Mouse (Mus musculus): ENCODE data around the gene Hccs. TPM values are rescaled to one million over a fixed set of nuclear protein-coding genes. Genes with fewer than 3 reads are reported as not detected.

Gene Hccs
- 38.6 and 40.6 TPM in 2 replicates for polyA plus RNA-seq (2015; fragmentation: Nextera tagmentation; extraction: Ambion mirVana)

GRCm38 (mm10) chrX:169319945-169320667 is at the start of gene Hccs:
Hccs (minus strand) TSS chrX:169320372.

Other genes with a start within 250 kb of the Hccs start
- gene Amelx, start 133.2 kb downstream of the Hccs start, polyA plus RNA-seq (2015; fragmentation: Nextera tagmentation; extraction: Ambion mirVana), result 0.45 TPM in 1 of 2 replicates, not detected in the other